Mouse (Mus musculus) kidney, embryonic 14.5 days (tissue): ENCODE data around the gene Mpi. TPM values are rescaled to one million over a fixed set of nuclear protein-coding genes. Genes with fewer than 3 reads are reported as not detected.

ENCODE experiments used
- ATAC-seq: fragments of 200-750 bp; cut with Nextera tagmentation; 2 replicates; pipeline ENCODE4 v1.8.0; 2017; ENCODE audit warnings: moderate number of reproducible peaks, mild to moderate bottlenecking, moderate TSS enrichment, moderate library complexity; ENCODE audit not compliant: low FRiP score, low TSS enrichment
- H3K27ac ChIP-seq: fragments of 300-500 bp; sonication (generic); 2 replicates; pipeline ENCODE4 v1.5.1; 2014; ENCODE audit warnings: low read depth, mild to moderate bottlenecking, low read length, moderate library complexity, mixed read lengths
- H3K27me3 ChIP-seq: fragments of 300-500 bp; sonication (generic); 2 replicates; pipeline ENCODE4 v1.6.1; 2014; ENCODE audit warnings: mild to moderate bottlenecking, low read length; ENCODE audit not compliant: control insufficient read depth, insufficient read depth
- H3K36me3 ChIP-seq: fragments of 300-500 bp; sonication (generic); 2 replicates; pipeline ENCODE4 v1.6.1; 2014; ENCODE audit warnings: low read length, mixed read lengths; ENCODE audit not compliant: control insufficient read depth, insufficient read depth
- H3K4me1 ChIP-seq: fragments of 300-500 bp; sonication (generic); 2 replicates; pipeline ENCODE4 v1.6.1; 2014; ENCODE audit warnings: low read length, mixed read lengths; ENCODE audit not compliant: control insufficient read depth, insufficient read depth
- H3K4me2 ChIP-seq: fragments of 300-500 bp; sonication (generic); replicated peaks from 2 replicates; pipeline ENCODE4 v1.6.1; 2014; ENCODE audit warnings: low read depth, mild to moderate bottlenecking, low read length
- H3K4me3 ChIP-seq: fragments of 300-500 bp; sonication (generic); 2 replicates; pipeline ENCODE4 v1.5.1; 2014; ENCODE audit warnings: mild to moderate bottlenecking, low read length
- H3K9ac ChIP-seq: fragments of 300-500 bp; sonication (generic); 2 replicates; pipeline ENCODE4 v1.6.1; 2014; ENCODE audit warnings: low read depth, mild to moderate bottlenecking, low read length, moderate library complexity
- H3K9me3 ChIP-seq: fragments of 300-500 bp; sonication (generic); 2 replicates; pipeline ENCODE4 v1.6.1; 2016; ENCODE audit warnings: low read length; ENCODE audit not compliant: control insufficient read depth
- WGBS: fragments of 180-500 bp; shearing (Covaris S2); extraction: QIAGEN DNeasy Blood & Tissue Kit; methylation state at CpG from one replicate; pipeline ENCODE4 v1.1.7; 2014; 5-methylcytosine and 5-hydroxymethylcytosine counted together
- polyA plus RNA-seq: library from polyadenylated mRNA; unstranded; fragments of >200 nt; fragmentation: Nextera tagmentation; extraction: Ambion mirVana; gene quantifications from 2 replicates; pipeline ENCODE4 v1.2.1, GENCODE M21; 2014

Mpi gene
- polyA plus RNA-seq, 1 experiment from 2014 or later = 37.7 TPM

DNA sequence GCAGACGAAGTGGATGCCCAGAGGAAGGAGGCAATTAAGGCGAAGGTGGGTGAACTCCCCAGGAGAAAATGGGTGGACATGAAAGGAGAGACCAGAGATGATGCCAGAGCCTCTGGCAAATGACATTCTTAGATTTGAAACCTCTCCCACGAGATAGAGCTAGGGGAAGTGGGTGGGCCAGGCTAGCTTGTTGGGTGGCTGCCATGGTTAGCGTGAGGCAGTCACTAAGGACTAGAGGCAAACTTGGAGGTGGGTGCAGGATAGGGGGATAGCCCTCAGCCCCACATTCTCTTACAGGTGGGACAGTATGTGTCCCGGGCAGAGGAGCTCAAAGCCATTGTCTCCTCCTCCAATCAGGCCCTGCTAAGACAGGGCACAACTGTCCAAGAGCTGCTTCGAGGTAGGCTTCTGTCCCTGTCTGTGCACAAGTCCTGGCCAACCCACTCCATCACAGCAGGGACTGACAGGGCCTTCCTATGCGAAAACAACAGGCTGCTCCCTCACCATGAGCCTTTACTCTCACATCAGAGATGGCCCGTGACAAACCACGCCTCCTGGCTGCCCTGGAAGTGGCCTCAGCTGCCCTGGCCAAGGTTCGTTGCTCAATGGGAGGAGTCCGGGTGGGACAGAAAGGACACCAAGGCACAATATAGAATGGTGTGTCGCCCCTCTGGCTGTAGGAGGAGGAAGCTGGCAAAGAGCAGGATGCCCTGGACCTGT, 41.1 kb upstream of the Mpi start:
- 0 out of 2 replicates have a peak overlapping the region, but pooled peaks have one; percentile 23 for H3K9ac ChIP-seq

DNA sequence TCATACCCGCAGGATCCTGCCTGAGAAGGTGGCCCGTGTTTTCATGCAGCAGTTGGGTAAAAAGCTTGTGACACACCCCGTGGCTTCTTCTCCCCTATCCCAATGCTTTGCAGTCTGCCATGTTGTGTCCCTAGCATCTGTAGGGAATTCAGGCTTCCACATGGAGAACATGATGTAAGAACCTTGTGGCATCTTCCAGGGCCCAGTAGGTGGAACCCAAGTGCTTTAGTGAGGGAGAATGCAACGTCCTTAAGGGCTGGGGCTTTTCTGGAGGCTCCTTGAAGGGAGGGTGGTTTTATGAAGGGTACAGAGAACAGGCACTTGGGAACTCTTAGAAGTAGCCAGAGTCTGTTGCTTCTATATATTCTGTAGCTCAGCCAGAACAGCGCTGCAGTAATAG, 38.2 kb upstream of the Mpi start:
- 42% methylated on average over 5 of the region's 5 CpGs for WGBS
- no peak overlapping the region for H3K9ac ChIP-seq
- H3K4me3 ChIP-seq = no peak overlapping the region
- no peak overlapping the region for H3K4me2 ChIP-seq
- no peak overlapping the region for H3K27ac ChIP-seq
- H3K4me1 ChIP-seq = peaks cover 16% of the 10 kb centered on the region
- peaks cover 37% of the 10 kb centered on the region for H3K36me3 ChIP-seq
- H3K9me3 ChIP-seq = no peaks in the 10 kb centered on the region
- ATAC-seq = no peak
- H3K27me3 ChIP-seq = no peaks in the 10 kb centered on the region

More for the DNA sequence above, 41.1 kb upstream of the Mpi start:
- H3K9me3 ChIP-seq = no peaks in the 10 kb centered on the region
- 0 out of 2 replicates have a peak overlapping the region, but pooled peaks have one; percentile 8 for H3K4me2 ChIP-seq
- H3K4me3 ChIP-seq = no peak overlapping the region
- peak; percentile 29; the same call in 1 of the 2 replicates for ATAC-seq
- H3K36me3 ChIP-seq = peaks cover 19% of the 10 kb centered on the region; the same call in 1 of the 2 replicates
- WGBS = 33% methylated on average over 12 of the region's 12 CpGs
- no peaks in the 10 kb centered on the region for H3K27me3 ChIP-seq
- H3K27ac ChIP-seq = no peak overlapping the region
- peaks cover 16% of the 10 kb centered on the region for H3K4me1 ChIP-seq

DNA sequence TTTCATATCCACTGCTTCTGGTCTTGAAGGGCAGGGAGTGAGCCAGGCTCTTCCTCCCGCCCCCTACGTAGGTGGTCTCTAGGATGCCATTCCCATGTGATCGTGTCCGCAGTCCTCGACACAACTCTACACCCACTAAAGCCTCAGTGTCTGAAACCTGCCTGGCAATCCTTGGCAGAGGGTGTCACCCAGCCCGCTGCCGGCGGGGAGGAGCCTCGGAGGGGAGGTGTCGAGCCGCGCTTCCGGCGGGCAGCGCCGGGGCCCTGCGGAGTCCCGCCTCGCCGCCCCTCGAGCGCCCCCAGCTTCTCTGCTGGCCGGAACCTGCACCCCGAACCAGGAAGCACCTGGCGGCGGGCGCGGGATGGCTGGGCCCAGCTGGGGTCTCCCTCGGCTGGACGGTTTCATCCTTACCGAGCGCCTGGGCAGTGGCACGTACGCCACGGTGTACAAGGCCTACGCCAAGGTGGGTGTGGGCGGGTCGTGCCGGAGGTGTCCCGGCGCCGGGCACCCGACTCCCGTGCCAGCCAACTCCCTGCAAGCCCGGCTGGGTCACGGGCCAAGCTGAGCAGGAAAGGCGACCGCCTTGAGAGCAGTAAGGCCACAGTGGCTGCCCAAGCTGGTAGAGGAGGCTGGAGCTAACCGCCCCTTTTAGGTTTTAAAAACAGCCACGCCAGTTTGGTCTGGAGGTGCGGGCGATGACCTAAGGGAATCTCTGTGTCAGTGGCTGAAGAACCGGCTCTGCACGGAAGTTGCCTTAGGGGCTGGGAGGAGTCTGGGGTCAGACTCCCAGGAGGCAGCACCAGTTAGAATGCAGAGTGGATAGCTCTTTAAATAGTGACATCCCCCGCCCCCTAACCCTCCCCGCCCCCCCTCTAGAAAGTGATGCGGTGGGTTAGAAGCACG, 36.9 kb upstream of the Mpi start, which contains the start of gene Ulk3:
Ulk3 (plus strand) TSS at position 229 of the 903 bp plus-strand sequence.
- Histone ChIP-seq H3K27ac (peak within 1 kb of the TSS; percentile 84), H3K4me2 (peak within 1 kb of the TSS; percentile 94), H3K4me3 (peak within 1 kb of the TSS; percentile 78), H3K4me1 (peaks cover 16% of the 10 kb centered on the region), H3K9me3 (no peaks in the 10 kb centered on the region), H3K27me3 (no peaks in the 10 kb centered on the region), H3K36me3 (peaks cover 36% of the 10 kb centered on the region), H3K9ac (peak within 1 kb of the TSS; percentile 71)
- ATAC-seq = peak; percentile 78
- WGBS = under 1% methylated on average over 58 of the region's 58 CpGs

DNA sequence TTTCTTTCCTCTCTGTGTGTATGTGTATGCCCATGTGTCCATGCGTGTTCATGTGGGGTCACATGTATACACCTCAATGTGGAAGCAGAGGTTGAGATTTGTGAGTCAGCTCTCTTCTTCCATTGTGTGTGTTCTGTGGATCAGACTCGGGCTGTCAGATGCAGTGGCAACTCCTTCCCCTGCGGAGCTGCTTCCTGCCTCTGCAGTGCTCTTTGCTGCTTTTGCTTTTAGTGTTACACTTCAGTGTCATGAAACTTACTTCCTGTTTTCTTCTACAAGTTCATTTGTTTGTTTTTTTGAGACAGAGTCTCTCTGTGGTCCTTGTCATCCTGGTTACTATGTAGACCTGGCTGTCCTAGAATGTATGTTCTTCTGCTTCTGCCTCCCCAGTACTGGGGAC, 32.4 kb upstream of the Mpi start:
- WGBS = 89% methylated on average over 3 of the region's 3 CpGs
- Histone ChIP-seq H3K36me3 (peaks cover 59% of the 10 kb centered on the region), H3K4me3 (no peak overlapping the region), H3K27me3 (no peaks in the 10 kb centered on the region), H3K9ac (no peak overlapping the region), H3K4me2 (no peak overlapping the region), H3K9me3 (no peaks in the 10 kb centered on the region), H3K27ac (no peak overlapping the region), H3K4me1 (0 out of 2 replicates have a peak, but pooled peaks cover 3% of the 10 kb centered on the region)
- ATAC-seq = no peak

DNA sequence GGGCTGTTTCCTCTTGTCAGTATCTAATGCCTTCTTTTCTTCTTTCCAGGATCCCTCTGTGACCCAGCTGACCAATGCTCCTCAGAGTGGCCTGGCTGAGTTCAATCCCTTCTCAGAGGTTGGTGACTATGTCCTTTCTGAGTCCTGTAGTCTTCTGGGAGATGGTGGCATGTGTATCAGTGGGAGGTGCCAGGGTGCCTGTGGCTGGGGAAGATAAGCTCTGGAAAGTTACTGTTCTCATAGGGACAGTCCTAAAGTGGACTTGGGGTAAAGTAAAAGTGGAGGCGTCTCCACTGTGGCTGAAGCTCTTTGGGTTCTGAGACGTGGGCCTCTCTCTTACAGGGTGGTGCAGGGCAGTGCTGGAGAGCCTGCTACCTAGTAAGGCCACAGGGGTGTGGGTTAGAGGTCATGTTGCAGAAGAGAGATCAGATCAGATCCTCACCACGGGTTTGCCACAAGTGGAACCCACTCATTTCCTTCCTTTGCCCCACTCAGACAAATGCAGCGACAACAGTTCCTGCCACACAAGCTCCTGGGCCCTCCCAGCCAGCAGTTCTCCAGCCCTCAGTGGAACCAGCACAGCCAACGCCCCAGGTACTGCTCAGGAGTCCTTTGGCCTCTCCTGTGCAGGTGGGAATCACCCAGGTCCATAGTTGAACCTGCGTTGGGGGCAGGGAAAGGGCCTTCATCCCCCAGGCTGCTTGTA, 24.7 kb upstream of the Mpi start:
- Histone ChIP-seq H3K9ac (no peak overlapping the region), H3K4me3 (no peak overlapping the region), H3K27me3 (no peaks in the 10 kb centered on the region), H3K4me1 (no peaks in the 10 kb centered on the region), H3K9me3 (no peaks in the 10 kb centered on the region), H3K36me3 (peaks cover 44% of the 10 kb centered on the region), H3K4me2 (no peak overlapping the region), H3K27ac (no peak overlapping the region)
- 79% methylated on average over 6 of the region's 6 CpGs for WGBS
- no peak for ATAC-seq

DNA sequence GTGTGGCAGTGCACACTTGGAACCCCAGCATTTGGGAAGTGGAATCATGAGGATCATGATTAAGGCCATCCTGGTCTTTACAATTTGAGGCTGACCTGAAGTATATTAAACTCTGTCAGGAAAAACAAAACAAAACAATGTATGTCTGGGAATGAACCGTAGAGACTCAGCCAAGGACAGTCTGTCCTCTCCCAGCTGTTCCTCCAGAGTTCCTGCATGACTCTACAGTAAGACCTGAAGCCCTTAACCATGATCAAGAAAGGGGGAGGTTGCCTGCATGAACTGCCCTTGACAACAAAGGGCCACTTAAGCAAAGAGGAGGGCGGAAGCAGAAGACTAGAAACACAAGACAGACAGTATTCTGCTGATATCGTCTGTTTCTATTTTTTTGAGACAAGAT, 23.0 kb upstream of the Mpi start:
- no peaks in the 10 kb centered on the region for H3K27me3 ChIP-seq
- no peak for ATAC-seq
- peaks cover 35% of the 10 kb centered on the region for H3K36me3 ChIP-seq
- H3K4me1 ChIP-seq = no peaks in the 10 kb centered on the region
- H3K9me3 ChIP-seq = no peaks in the 10 kb centered on the region
- H3K9ac ChIP-seq = no peak overlapping the region
- H3K4me3 ChIP-seq = no peak overlapping the region
- WGBS = 88% methylated on average over 3 of the region's 3 CpGs
- no peak overlapping the region for H3K27ac ChIP-seq
- no peak overlapping the region for H3K4me2 ChIP-seq

DNA sequence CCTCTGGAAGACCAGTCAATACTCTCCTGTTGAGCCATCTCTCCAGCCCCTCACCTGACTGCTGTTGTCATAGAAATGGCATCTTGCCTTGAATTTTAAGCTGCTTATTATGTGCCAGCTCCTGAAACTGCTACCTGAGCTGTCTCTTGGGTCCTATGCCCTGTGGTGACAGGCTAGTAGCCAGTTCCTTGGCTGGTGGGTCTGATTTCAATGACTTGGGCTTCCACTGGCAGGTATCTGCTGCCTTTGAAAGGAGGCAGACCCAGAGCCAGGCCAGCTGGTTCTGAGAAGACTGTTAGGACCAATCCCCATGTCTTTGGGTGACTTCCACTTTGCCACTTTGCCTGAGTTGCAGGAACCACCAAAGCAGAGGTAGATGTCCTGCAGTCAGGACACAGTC, 21.8 kb upstream of the Mpi start:
- Histone ChIP-seq H3K27ac (no peak overlapping the region), H3K9ac (no peak overlapping the region), H3K9me3 (no peaks in the 10 kb centered on the region), H3K4me1 (no peaks in the 10 kb centered on the region), H3K4me2 (no peak overlapping the region), H3K36me3 (peaks cover 26% of the 10 kb centered on the region), H3K4me3 (no peak overlapping the region), H3K27me3 (no peaks in the 10 kb centered on the region)
- ATAC-seq = no peak

DNA sequence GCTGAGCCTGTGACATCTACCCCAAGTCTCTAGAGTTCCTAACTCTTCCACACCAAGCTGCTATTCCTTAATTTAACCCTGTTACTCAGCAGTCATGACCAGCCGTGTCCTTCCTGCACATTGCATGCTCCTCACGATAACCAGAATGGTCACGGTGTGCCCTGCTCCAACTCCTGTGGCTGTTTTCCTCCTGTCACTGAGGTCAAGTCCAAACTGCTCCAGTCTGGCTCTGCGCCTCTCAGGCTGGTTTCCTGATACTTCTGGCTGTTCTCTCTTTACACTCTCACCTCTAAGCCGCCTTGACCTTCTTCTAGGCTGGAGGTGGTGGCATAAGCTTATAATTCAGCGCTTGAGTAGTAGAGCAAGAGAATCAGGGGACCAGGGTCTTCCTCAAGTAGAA, 15.9 kb upstream of the Mpi start:
- no peak overlapping the region for H3K9ac ChIP-seq
- no peaks in the 10 kb centered on the region for H3K27me3 ChIP-seq
- peaks cover 18% of the 10 kb centered on the region; the same call in 1 of the 2 replicates for H3K36me3 ChIP-seq
- H3K4me3 ChIP-seq = no peak overlapping the region
- no peak overlapping the region for H3K4me2 ChIP-seq
- no peak overlapping the region for H3K27ac ChIP-seq
- 91% methylated on average over 6 of the region's 6 CpGs for WGBS
- ATAC-seq = no peak
- no peaks in the 10 kb centered on the region for H3K9me3 ChIP-seq
- peaks cover 6% of the 10 kb centered on the region; the same call in 1 of the 2 replicates for H3K4me1 ChIP-seq
